Mouse (Mus musculus): ENCODE measurements around the gene Adora3.

DNA sequence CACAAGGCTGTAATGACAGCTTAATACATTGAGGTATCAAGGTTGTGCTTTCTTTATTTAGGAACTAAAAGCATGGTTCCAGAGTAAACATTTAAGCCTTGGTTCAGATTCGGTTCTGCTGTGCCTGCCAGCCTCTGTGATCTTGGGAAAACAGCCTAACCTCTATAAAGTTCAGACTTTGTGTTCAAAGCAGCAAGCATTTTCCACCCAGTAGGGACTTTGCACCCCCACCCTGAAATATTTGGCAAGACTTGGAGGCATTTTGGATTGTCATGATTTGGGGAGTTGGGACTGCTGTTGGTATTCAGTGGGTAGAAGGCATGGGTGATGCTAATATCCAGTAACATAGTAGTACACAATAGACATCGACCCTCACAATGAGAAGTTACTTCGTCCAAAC, 18.3 kb downstream of the Adora3 start:
- TF ChIP-seq CTCF (IDR thresholded peaks at IDR 0.05; ENCODE audit: low read depth) = no peak
- no peak for TF ChIP-seq EP300 (IDR thresholded peaks at IDR 0.05; ENCODE audit: low read depth)

All from liver, embryonic 14.5 days (tissue).